Mouse (Mus musculus): ENCODE measurements around the gene Mlxip.

Mlxip gene

DNA sequence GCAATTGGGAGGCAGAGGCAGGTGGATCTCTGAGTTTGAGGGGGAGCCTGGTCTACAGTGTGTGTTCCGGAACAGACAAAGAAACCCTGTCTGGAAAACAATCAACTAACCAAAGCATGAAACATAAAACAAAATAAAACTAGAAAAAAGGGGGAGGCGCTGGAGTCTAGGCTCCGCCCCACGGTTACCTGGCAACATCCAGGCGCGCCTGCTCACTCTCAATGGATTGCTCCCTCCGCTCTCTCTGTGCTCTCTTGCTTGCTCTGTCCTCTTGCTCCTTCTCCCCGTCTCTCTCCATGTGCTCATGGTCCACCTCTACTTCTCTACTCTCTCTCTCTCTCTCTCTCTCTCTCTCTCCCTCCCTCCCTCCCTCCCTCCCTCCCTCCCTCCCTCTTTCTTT, 11.9 kb upstream of the Mlxip start:
- DNase-seq = no peak

DNA sequence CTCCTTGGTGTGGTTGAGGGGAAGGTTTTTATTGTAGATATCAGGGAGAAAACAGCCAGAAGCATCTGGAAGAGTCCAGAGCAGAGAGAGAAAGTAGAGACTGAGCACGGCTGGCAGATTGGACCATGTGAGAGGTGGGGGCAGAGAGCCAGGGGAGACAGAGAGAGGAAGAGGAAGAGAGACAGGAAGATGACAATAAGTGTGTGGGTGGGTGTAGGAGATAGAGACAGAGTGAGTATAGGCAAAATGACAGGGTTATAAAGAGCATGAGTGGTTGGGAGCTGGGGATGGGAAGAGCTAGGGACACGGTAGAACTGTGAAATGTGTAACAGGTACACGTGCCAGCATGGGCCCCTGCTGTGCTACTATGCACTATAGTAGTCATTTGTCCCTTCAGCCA, 6.1 kb upstream of the Mlxip start:
- DNase-seq = no peak

GRCm38 (mm10) chr5:123390536-123391441, 3.8 kb upstream of the Mlxip start:
- no peak for DNase-seq

DNA sequence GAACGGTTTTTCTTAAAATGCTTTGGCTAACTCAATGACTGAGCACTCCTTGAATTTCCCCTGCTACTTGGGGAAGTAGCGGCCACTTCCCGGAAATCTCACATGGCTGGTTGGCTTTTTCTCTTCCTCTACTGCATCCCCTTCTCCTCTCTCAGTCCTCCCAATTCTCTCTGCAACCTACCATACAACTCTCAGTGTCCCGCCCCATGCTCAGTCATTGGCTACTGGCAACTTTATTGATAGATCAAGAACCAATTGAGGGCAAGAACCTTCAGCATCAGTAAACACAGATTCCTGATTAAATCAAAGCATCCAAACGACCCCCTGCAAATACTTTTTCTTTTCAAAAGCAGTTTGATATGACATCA, 3.2 kb upstream of the Mlxip start:
- DNase-seq = peak; percentile 49 to 55

DNA sequence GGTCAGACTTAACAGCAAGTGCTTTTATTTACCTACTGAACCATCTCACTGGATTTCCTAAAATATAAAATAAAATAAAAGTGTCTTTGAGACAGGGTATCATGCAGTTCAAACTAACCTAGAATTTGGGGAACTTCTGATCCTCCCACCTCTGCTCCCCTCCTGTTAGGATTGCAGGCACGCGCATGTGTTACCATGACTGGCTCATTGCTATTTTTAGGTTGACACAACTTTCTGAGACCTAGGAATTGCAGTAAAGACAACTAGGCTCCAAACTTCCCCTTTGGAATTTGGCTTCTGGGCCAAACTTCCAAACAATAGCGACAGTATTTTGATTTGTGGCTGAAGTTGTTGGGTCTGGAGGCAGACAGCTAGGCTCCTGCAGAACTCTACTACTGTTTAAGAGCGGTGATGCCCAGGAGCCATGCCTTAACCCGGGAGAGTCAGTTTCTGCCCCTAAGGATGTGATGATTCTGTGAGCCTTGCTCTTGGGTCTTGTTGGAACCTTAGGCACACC, 754 bp upstream of the Mlxip start:
- DNase-seq = no peak

- DNase-seq = peak; percentile 32 to 51
These were observed 621 bp downstream of the Mlxip start for GRCm38 (mm10) chr5:123394957-123395881.

DNA sequence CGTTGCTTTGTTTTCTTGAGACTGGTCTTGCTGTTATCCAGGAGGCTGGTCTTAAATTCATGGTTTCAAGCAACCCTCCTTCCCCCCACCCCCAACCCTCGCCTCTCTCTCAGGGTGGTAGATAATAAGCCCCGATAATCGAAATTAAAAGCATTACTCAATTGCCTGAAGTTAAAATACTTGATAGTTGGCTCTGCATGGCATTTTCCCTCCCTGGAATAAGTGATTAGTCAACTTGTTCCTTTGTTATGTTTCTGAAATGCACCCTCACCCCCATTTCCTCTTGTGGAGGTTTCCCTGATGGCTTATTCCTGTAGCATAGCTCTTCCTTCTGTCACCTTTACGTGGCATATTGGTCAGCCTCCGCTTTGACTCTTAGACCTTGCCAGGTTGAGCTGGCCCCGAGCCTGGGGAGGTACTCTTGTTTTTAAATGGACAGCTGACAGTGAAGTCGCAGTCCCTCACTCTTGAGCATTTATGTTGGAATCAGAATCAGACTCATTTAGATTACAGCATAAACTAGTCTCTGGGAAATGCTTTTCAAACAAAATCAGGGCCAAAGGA, 2.4 kb downstream of the Mlxip start:
- DNase-seq = no peak

DNA sequence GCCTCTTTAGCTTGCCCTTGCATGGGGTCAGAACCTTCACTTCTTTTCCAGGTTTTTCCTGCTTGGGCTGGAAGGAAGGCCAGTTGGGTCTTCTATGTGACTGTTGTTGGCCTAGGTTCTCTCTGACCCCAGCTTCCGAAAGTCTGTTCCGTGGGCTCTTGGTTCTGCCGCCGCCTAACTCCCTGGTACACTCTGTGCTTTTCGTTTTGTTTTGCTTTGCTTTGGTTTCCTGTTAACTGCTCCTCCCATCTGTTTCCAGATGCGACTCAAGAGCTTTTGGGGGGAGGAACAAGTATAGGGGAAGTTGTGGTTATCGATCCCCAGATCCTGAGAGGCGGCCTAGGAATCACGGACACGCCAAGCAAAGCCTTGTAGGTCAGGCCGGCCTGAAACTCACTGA, 3.2 kb downstream of the Mlxip start:
- DNase-seq = no peak

GRCm38 (mm10) chr5:123398856-123399498, 4.4 kb downstream of the Mlxip start:
- DNase-seq = no peak

- DNase-seq = no peak
These were observed 9.9 kb downstream of the Mlxip start for GRCm38 (mm10) chr5:123404480-123404879.

- no peak for DNase-seq
These were observed 12.4 kb downstream of the Mlxip start for GRCm38 (mm10) chr5:123406952-123407351.

GRCm38 (mm10) chr5:123408176-123408575, 13.6 kb downstream of the Mlxip start:
- no peak for DNase-seq

- no peak for DNase-seq
These were observed 17.6 kb downstream of the Mlxip start for GRCm38 (mm10) chr5:123412193-123412592.

DNA sequence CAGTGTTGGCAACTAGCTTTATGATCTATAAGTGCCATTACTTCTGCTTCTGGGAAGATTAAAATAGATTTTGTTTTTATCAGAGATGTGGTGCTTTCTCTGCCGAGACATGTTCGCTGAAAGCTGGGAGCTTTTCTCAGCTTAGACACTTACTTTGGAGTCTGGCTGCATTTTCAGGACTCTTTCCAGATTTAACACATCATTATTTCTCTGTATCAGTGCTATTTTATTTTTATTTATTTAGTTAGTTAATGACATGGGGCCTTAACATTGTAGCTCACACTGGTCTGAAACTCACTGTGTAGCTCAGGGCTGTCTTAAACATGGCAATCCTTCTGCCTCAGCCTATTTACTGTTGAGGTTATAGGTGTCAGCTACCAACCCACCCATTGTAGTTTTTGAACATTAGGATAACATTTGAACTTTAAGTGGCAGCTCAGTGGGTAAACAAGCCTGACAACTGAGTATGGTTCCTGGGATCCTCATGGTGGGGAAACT, 19.3 kb downstream of the Mlxip start:
- DNase-seq = no peak

- DNase-seq = no peak
These were observed 21.6 kb downstream of the Mlxip start for GRCm38 (mm10) chr5:123416149-123416548.

DNA sequence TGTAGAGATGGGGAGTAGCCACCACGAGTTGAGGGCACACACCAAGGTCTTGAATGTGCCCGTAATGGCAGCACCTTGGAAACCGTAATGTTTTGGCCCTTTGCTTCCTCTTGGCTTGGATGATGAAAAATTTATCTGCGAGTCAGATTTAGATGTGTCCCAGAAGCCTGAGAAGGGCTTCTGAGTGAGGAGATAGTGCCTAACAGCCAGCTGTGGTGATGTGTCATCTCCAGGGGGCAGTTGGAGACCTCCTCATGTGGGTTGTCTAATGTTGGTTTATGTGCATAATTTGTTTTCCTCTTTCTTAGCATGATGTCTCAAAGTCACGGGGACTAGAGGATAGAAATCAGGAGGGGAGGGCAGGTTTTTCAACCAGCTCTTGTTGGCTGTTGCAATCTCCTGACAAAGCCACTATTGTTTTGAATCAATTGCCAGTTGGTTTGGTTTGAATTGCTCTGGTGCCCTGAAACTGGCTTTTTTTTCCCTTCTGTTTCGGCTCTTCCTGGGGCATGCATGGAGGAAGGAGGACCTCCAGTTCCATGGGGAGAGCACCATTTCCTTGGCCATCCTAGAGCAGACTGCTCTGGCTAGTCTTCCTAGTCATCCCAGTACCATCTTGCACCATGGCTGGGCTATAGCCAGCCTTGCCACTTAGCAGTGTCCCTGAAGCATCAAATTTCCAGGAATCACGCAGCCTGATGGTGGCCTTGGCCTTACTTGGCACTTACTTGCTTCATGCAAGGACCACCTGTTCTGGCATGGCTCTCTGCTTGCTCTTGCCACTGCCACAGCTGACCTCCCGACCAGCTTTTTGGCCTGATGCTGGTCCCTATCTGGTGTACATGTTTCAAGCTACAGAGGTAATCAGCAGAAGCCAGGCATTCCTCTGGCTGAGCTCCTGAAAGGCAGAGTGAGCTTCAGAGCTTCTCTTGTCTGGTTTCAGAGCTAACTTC, 22.2 kb downstream of the Mlxip start:
- no peak for DNase-seq

- DNase-seq = no peak
These were observed 29.3 kb downstream of the Mlxip start for GRCm38 (mm10) chr5:123423885-123424284.

- DNase-seq = no peak
These were observed 33.0 kb downstream of the Mlxip start for GRCm38 (mm10) chr5:123427556-123427955.

DNA sequence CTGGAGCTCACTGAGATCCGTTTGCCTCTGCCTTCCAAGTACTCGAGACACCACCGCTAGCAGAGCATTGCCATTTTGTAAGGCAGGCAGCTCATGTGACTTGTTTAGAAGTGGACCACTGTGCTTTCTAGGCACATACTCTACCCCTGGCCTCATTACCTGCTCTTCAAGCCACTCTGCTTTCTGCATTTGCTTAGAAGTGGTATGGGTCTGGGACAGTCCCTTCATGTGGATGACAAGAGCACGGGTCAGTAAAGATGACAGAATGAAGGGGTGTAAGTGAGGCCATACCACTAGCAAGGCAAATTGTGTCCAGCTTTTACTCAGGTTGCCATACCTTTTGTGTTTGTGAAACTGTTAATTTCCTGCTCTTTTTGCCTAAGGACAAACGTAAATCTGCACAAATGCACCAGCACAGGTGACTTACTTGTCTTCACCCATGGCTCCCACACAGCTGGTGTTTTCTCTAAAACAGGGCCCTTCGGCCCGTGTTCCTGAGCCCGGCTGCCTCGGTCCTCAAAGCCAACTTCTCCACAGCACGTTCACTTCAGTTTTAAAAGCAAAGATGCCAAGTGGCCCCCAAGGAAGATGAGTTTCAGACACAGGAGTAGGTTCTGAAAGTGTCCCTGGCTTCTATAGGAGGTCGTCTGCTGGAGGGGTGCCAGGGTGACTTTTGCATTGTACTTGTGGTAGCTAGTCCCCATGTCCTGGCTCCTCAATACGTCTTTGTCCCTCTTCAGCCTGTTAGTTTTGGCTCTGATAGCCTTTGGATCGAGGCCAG, 37.1 kb downstream of the Mlxip start:
- peak; percentile 74 to 79 for DNase-seq

GRCm38 (mm10) chr5:123432305-123432874, 37.8 kb downstream of the Mlxip start:
- peak; percentile 11 to 16 for DNase-seq
